8 mouse cellular contexts compared by ENCODE assay signal in the genomic region with DNA sequence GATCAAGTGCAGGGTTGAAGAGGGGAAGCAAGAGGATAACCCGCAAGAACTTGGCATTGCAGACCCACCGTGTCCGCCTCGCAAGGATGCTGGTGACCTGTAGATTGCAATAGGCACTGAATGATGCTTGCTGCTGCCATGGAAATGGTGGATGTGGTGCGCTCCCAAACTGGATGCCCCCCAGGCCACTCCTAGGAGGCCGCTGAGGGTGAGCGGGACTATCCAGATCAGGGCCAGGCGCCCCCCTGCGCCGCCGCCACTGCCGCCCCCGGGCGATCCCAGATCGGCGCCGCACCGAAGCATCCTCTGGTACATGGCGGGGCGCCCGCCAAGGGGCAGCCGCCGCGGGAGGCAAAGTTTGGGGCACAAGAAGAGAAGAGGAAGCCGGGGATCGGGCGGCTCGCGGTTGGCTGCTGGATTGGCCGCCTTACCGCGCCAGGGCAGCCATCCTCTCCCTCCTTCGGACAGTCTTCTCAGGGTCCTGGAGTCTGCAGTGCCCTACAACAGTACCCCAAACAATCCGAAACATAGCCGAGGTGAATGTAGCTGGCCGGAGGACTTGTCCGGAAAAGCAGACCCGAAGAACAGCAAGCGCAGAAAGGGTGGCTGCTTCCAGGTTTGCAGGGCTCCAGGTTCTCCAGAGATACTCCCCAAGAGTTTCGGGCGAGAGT.
A peak's percentile ranks its signal among the peaks of the same experiment; 100 is the strongest.
DNase-seq lines count a peak whose midpoint lies in the region; ATAC-seq lines count a peak whose summit lies in the region.

No protein-coding gene starts in this region.

- DNase-seq in cerebellum, adult 11 months, result peak; percentile 57
- peak; percentile 1 for DNase-seq in ovary, postnatal 10 days (ENCODE audit: low spot score)
- no peak for DNase-seq in ovary, postnatal 14 days (ENCODE audit: low spot score)
- no peak for DNase-seq in liver, embryonic 13.5 days
- peak; percentile 40 for DNase-seq in right cerebral cortex, postnatal 14 days

- peak overlapping the region; percentile 27 for H3K4me3 ChIP-seq in liver, embryonic 13.5 days (replicated peaks)

- H3K9me3 ChIP-seq in liver, embryonic 13.5 days (replicated peaks), result no peaks in the 10 kb centered on the region

- no peak for ATAC-seq in cerebellum, adult (ENCODE audit: insufficient number of reproducible peaks, low FRiP score, low TSS enrichment)
- peak; percentile 55 to 57 for ATAC-seq in hematopoietic stem cell, adult 5-6 weeks (replicated peaks in 1 of 2; ENCODE audit: insufficient read depth in 1 of 2, low FRiP score in 2 of 2, low TSS enrichment in 1 of 2, low read depth in 1 of 2, poor library complexity in 2 of 2, severe bottlenecking in 2 of 2)
- no peak for ATAC-seq in liver, embryonic 13.5 days (ENCODE audit: low read depth)
- ATAC-seq in erythroblast, adult 5-6 weeks (replicated peaks; ENCODE audit: low FRiP score, poor library complexity, severe bottlenecking), result no peak

- 1% methylated on average over 41 of the region's 41 CpGs for WGBS in liver, embryonic 13.5 days (ENCODE audit: insufficient replicate concordance)

- H3K4me2 ChIP-seq in liver, embryonic 13.5 days, result peak overlapping the region; percentile 39

- 0 out of 2 replicates have a peak, but pooled peaks cover 3% of the 10 kb centered on the region for H3K4me1 ChIP-seq in liver, embryonic 13.5 days (replicated peaks)

- H3K27ac ChIP-seq in liver, embryonic 13.5 days, result no peak overlapping the region

- peaks cover 41% of the 10 kb centered on the region for H3K27me3 ChIP-seq in liver, embryonic 13.5 days

- H3K36me3 ChIP-seq in liver, embryonic 13.5 days, result no peaks in the 10 kb centered on the region

- H3K9ac ChIP-seq in liver, embryonic 13.5 days, result no peak overlapping the region

Comparison
In these comparisons a context has a peak if more than half of its experiments do, and no peak if none do; other contexts are left out.
1. DNase-seq: peak in cerebellum, adult 11 months (single experiment), ovary, postnatal 10 days (single experiment) and right cerebral cortex, postnatal 14 days (single experiment); none in ovary, postnatal 14 days (single experiment) and liver, embryonic 13.5 days (single experiment).
2. ATAC-seq: peak in hematopoietic stem cell, adult 5-6 weeks (2 of 2); none in cerebellum, adult (single experiment), liver, embryonic 13.5 days (single experiment) and erythroblast, adult 5-6 weeks (single experiment).